Mouse (Mus musculus) hindlimb bud, embryonic 11.5 days (tissue): ENCODE measurements around the gene Slc25a33.
"Not testable (repeated sequence)": the region's sequence is repeated elsewhere in the genome, so short reads cannot be mapped to it uniquely, and the experiment has no call there.

Experiments used
- DNase-seq: peaks from one replicate; pipeline ENCODE4 v3.0.0-alpha.2; 2012; ENCODE audit warnings: low read depth, low spot score; ENCODE audit errors: extremely low spot score

Slc25a33 gene

DNA sequence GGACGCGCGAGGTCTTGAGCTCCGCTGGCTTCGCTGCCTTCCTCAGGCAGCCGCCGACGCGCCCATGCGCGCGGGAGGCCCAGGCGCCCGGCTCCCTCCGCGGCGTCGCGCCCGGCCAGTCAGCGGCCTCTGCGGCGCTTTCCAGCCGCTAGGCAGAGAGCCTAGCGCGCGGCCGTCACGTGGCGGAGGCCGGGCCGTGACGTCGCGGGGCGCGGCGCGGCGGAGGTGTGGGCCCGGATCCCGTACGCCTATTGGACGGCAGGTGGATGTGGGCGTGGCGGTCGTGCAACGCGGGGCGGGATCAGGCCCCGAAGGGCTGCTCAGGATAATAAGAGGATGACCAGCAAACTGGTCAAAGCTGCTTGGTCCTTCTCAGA, at the start of gene Slc25a33:
TSS of gene Slc25a33 (minus strand) at position 184 of the 377 bp plus-strand sequence.
- DNase-seq: peak; percentile 66

GRCm38 (mm10) chr4:149822586-149823196, 48.6 kb upstream of the Slc25a33 start:
- no peak for DNase-seq

GRCm38 (mm10) chr4:149822126-149822525, 48.0 kb upstream of the Slc25a33 start:
- no peak for DNase-seq

- DNase-seq: no peak
Measured at GRCm38 (mm10) chr4:149820569-149820968, 46.5 kb upstream of the Slc25a33 start.

- no peak for DNase-seq
Measured at GRCm38 (mm10) chr4:149819195-149819594, 45.1 kb upstream of the Slc25a33 start.

DNA sequence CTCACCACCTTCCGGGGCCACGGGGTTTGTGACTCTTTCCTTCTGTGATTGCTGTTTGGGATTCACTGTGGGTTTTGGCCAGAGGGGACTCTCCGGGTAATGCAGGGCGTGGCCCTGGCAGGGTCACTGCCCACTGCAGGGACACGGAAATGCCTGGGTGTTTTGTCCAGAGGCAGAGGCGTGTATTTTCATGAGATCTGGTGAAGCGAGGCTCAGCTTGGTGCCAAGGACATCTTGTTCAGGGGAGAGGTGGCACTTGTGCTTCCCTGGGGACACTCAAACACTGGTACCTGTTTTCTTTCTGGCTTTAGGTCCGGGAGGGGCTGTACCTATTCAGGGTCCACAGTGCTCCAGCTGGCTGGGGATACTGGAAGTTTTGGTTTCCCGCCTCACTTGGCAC, 42.5 kb upstream of the Slc25a33 start:
- DNase-seq: no peak

GRCm38 (mm10) chr4:149815586-149815985, 41.5 kb upstream of the Slc25a33 start:
- DNase-seq: no peak

- no peak for DNase-seq
Measured at GRCm38 (mm10) chr4:149813409-149814184, 39.5 kb upstream of the Slc25a33 start.

GRCm38 (mm10) chr4:149810372-149810771, 36.3 kb upstream of the Slc25a33 start:
- DNase-seq: not testable (repeated sequence)

DNA sequence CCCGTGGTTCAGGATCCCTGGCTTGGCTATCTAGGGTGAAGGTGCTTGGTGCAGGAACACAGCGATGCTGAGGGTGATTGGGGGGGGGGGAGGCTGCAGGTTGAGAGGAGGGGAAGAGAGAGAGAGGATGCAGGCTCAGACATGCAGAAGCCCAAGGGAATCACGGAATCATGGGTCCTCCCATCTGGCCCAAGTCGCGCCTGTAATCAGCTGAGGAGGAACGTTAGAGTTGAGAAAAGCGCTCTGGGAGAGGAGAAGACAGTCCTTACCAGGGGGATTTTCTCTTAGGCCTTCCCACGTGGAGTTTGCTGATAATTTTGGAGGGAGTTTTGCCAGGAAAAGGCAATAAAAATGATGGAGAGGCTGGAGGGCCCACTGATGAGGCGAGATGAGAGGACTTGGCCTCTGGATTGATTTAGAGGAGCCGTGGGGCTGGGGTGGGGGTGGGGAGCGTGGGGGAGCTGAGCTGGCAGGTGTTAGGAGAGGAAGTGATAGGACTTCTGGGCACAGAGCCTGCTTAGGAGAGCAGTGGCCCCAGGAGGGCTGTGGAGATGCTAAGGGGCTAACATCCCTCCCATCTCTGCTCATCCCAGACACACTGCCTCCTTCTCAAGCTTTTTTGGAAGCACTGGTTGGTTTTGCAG, 34.6 kb upstream of the Slc25a33 start:
- DNase-seq: no peak

- DNase-seq: no peak
Measured at GRCm38 (mm10) chr4:149808060-149808567, 34.0 kb upstream of the Slc25a33 start.

DNA sequence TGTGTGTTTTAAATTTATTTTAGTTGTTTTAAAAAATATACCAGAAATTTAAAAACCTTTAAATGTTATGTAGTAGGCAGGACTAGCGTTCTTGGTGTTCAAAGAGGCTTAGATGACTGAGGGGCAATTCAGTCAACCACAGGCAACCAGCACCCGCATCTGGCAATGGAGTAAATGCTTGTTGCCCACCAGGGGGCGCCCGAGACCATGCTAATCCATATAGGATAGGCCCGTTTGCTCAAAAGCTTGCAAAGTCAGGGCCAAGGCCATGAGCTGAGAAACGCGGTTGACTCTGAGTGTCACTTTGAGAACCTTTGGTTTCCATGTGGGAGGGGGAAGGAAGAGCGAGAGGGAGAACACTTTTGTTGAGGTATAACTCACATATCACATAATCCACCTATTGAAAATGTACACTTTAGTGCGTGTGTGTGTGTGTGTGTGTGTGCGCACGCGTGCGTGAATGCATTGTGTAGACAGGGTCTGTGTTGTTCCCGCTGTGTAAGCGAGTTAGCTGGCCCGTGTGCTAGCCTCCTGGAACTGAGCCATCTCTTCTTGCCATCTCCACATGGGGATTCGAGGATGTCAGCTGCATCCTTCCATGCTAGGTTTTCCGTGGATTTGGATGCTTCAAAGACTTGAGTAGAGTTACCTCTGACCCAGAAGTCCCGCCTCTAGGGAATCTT, 32.8 kb upstream of the Slc25a33 start:
- peak; percentile 80 for DNase-seq

GRCm38 (mm10) chr4:149802269-149802668, 28.2 kb upstream of the Slc25a33 start:
- no peak for DNase-seq

- DNase-seq: no peak
Measured at GRCm38 (mm10) chr4:149800576-149800975, 26.5 kb upstream of the Slc25a33 start.

GRCm38 (mm10) chr4:149800172-149800464, 26.0 kb upstream of the Slc25a33 start:
- DNase-seq: no peak

DNA sequence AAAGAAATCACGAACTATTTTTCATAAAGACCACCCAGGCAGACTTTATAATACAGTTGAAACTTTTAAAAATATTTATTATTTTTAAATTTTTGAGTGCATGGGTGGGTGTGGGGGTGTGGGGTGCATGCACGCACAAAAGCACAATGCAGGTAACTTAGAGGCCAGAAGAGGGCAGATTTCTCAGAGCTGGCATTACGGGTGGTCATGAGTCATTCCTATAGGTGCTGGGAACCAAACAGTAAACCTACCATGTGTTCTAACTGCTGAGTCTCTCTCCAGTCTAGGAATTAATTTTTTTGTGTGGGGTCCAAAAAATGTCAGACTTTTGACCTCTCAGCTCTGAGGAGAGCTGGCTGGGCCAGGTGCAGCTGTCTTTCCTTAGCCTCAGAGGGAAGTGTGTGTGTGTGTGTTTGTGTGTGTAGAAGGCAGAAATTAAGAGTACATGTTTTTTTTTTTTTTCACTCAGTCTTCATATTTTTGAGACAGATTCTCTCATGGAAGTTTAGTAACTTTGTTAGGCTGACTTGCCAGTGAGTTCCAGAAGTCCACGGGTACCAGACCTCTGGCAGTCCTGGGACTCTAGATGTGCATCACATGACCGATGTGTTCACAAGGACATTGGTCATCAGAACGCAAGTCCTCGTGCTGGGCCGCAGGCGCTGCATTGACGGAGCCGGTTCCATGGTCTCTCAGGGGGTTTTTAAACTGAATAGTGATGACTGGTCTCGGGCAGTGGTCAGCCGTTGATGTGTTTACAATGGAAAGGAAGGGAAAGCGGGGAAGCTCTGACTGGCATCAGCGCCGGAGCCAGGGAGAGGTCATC, 25.5 kb upstream of the Slc25a33 start:
- DNase-seq: no peak

DNA sequence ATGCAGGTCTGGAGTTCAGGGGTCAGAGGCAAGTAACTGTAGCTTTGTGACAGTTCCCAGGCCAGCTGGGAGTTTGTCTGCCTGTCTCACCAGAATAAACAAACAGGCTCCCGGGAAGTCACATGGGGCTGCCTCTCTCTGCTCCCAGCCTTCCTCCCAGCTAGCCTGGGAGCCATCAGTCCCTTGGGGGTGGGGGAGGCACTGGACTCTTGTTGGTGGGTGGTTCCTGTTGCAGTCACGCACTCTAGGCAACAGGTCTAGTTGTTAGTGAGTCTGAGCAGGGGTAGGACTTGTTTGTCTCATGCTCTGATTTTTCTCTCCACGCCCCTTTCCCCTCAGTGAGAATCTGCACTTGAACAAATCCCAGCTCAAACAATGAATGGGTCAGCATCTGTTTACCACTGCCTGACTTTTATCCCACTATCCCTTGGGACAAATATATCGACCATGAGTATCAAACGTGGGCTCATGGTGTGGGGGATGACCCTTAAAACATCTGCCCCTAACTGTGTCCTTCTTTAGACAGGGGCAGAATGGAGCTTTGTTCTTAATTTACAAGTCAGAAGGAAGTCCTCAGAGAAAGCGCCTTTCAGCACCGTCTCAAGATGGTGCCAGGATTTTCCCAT, 24.7 kb upstream of the Slc25a33 start:
- DNase-seq: no peak

DNA sequence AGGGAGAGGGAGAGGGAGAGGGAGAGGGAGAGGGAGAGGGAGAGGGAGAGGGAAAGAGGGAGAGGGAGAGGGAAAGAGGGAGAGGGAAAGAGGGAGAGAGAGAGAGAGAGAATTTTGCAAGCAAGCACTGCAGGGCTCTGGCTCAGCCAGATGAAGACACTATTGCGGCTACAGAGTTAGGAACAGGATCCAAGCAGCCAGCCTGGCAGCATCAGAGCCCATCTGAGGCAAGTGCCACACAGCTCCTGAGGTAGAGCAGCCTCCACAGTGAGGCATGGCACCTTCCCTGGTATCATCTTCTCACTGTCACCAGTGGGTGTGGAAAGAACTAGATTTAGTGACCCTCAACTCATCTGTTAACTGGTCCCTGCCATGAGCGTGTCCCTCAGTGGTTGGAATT, 24.0 kb upstream of the Slc25a33 start:
- DNase-seq: no peak

- no peak for DNase-seq
Measured at GRCm38 (mm10) chr4:149797220-149797610, 23.1 kb upstream of the Slc25a33 start.

DNA sequence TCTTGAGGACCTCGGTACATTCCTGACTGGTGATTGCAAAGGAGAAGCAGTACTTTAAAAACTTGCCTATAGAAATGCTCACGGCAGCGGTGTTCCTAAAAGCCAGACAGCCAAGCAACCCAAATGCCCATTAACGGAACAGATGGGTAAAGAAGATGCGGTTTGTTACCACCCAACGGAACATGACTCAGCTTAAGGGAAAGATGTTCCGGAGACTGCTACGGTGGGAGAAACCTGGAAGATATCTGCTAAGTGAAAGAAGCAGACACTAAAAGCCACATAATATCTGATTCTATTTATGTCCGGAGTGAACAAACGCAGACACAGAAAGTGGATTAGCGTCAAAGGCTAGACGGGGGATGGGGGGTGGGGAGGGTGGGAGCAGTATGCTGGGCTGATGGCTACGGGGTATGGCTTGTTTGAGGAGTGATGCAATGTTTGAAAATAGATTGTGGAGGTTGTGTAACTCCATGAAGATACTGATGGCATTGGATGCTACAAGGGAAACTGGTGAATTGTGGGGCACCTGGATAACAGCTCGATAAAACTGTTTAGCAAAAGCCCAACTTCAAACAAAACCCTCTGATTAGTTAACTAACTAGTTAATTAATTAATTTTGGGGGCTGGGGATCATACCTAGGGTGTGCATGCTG, 22.6 kb upstream of the Slc25a33 start:
- DNase-seq: no peak
